Mouse (Mus musculus) layer of hippocampus, adult 9-11 months (tissue): ENCODE results near the gene Tenm4.
A peak's percentile ranks its signal among the peaks of the same experiment; 100 is the strongest.

Experiments
- DNase-seq: peaks from one replicate; pipeline ENCODE4 v3.0.0; 2022

The Tenm4 gene

GRCm38 (mm10) chr7:96707112-96707511, 536.1 kb downstream of the Tenm4 start:
- no peak for DNase-seq

GRCm38 (mm10) chr7:96708071-96708470, 537.0 kb downstream of the Tenm4 start:
- no peak for DNase-seq

- no peak for DNase-seq
Measured at GRCm38 (mm10) chr7:96708561-96708960, 537.5 kb downstream of the Tenm4 start.

- no peak for DNase-seq
Measured at GRCm38 (mm10) chr7:96708968-96709367, 537.9 kb downstream of the Tenm4 start.

GRCm38 (mm10) chr7:96709891-96710290, 538.8 kb downstream of the Tenm4 start:
- DNase-seq: no peak

- DNase-seq: peak; percentile 28
Measured at GRCm38 (mm10) chr7:96710658-96711071, 539.6 kb downstream of the Tenm4 start.

- no peak for DNase-seq
Measured at GRCm38 (mm10) chr7:96712876-96713275, 541.8 kb downstream of the Tenm4 start.

- DNase-seq: no peak
Measured at GRCm38 (mm10) chr7:96716911-96717310, 545.9 kb downstream of the Tenm4 start.

- no peak for DNase-seq
Measured at GRCm38 (mm10) chr7:96718201-96719155, 547.4 kb downstream of the Tenm4 start.

GRCm38 (mm10) chr7:96719926-96720325, 548.9 kb downstream of the Tenm4 start:
- DNase-seq: no peak

GRCm38 (mm10) chr7:96720465-96720864, 549.4 kb downstream of the Tenm4 start:
- DNase-seq: no peak

- no peak for DNase-seq
Measured at GRCm38 (mm10) chr7:96722796-96723195, 551.8 kb downstream of the Tenm4 start.

- no peak for DNase-seq
Measured at GRCm38 (mm10) chr7:96725603-96726002, 554.6 kb downstream of the Tenm4 start.

- DNase-seq: no peak
Measured at GRCm38 (mm10) chr7:96730360-96730759, 559.3 kb downstream of the Tenm4 start.

GRCm38 (mm10) chr7:96731947-96732346, 560.9 kb downstream of the Tenm4 start:
- DNase-seq: no peak

GRCm38 (mm10) chr7:96734315-96735058, 563.4 kb downstream of the Tenm4 start:
- no peak for DNase-seq

- DNase-seq: no peak
Measured at GRCm38 (mm10) chr7:96740631-96741030, 569.6 kb downstream of the Tenm4 start.

GRCm38 (mm10) chr7:96742221-96742620, 571.2 kb downstream of the Tenm4 start:
- no peak for DNase-seq

GRCm38 (mm10) chr7:96745956-96746355, 574.9 kb downstream of the Tenm4 start:
- peak; percentile 47 for DNase-seq

GRCm38 (mm10) chr7:96746706-96747105, 575.7 kb downstream of the Tenm4 start:
- no peak for DNase-seq

GRCm38 (mm10) chr7:96748538-96749045, 577.5 kb downstream of the Tenm4 start:
- DNase-seq: no peak

GRCm38 (mm10) chr7:96749753-96750152, 578.7 kb downstream of the Tenm4 start:
- no peak for DNase-seq

- no peak for DNase-seq
Measured at GRCm38 (mm10) chr7:96751236-96751635, 580.2 kb downstream of the Tenm4 start.

GRCm38 (mm10) chr7:96752776-96753175, 581.7 kb downstream of the Tenm4 start:
- DNase-seq: no peak
